Mouse (Mus musculus) heart, embryonic 14.5 days (tissue): ENCODE results near the gene Hspa12a. TPM values are rescaled to one million over a fixed set of nuclear protein-coding genes. Genes with fewer than 3 reads are reported as not detected.
A peak's percentile ranks its signal among the peaks of the same experiment; 100 is the strongest.

Source experiments
- ATAC-seq: fragments of 200-750 bp; cut with Nextera tagmentation; 2 replicates; pipeline ENCODE4 v1.8.0; 2017; ENCODE audit warnings: low read depth, moderate TSS enrichment; ENCODE audit not compliant: insufficient number of reproducible peaks, insufficient read depth, low FRiP score
- H3K27ac ChIP-seq, 2 experiments: fragments of 200-500 bp in 1 of 2; fragments of 300-500 bp in 1 of 2; sonication (generic) in 1 of 2; replicated peaks in 1 of 2; 2 replicates each; pipeline ENCODE4 v1.5.1; 2012 to 2014; ENCODE audit warnings: low read depth in 2 of 2, low read length in 2 of 2, control low read depth in 1 of 2, mild to moderate bottlenecking in 1 of 2, mixed read lengths in 1 of 2; ENCODE audit not compliant: control insufficient read depth in 1 of 2, insufficient read depth in 1 of 2
- H3K27me3 ChIP-seq: fragments of 300-500 bp; sonication (generic); 2 replicates; pipeline ENCODE4 v1.6.1; 2014; ENCODE audit warnings: mild to moderate bottlenecking, low read length, control low read depth; ENCODE audit not compliant: control insufficient read depth, insufficient read depth
- H3K36me3 ChIP-seq: fragments of 300-500 bp; sonication (generic); 2 replicates; pipeline ENCODE4 v1.6.1; 2014; ENCODE audit warnings: mild to moderate bottlenecking, control low read depth, low read length, mixed read lengths; ENCODE audit not compliant: control insufficient read depth, insufficient read depth
- H3K4me1 ChIP-seq, 2 experiments: fragments of 200-500 bp in 1 of 2; fragments of 300-500 bp in 1 of 2; sonication (generic) in 1 of 2; 2 replicates each; pipeline ENCODE4 v1.6.1; 2012 to 2014; ENCODE audit warnings: low read length in 2 of 2, control low read depth in 1 of 2, mixed read lengths in 1 of 2; ENCODE audit not compliant: control insufficient read depth in 2 of 2, insufficient read depth in 2 of 2
- H3K4me2 ChIP-seq: fragments of 300-500 bp; sonication (generic); 2 replicates; pipeline ENCODE4 v1.6.1; 2014; ENCODE audit warnings: mild to moderate bottlenecking, low read length
- H3K4me3 ChIP-seq, 2 experiments: fragments of 200-500 bp in 1 of 2; fragments of 300-500 bp in 1 of 2; sonication (generic) in 1 of 2; 2 replicates each; pipeline ENCODE4 v1.5.1; 2012 to 2014; ENCODE audit warnings: low read length in 2 of 2, mild to moderate bottlenecking in 2 of 2, control low read depth in 1 of 2, low read depth in 1 of 2, moderate library complexity in 1 of 2; ENCODE audit not compliant: control insufficient read depth in 1 of 2, insufficient read depth in 1 of 2
- H3K9ac ChIP-seq: fragments of 300-500 bp; sonication (generic); 2 replicates; pipeline ENCODE4 v1.6.1; 2014; ENCODE audit warnings: mild to moderate bottlenecking, low read length
- H3K9me3 ChIP-seq: fragments of 300-500 bp; sonication (generic); 2 replicates; pipeline ENCODE4 v1.6.1; 2016; ENCODE audit warnings: low read length, control low read depth; ENCODE audit not compliant: control insufficient read depth
- WGBS: fragments of 180-500 bp; shearing (Covaris S2); extraction: QIAGEN DNeasy Blood & Tissue Kit; methylation state at CpG from one replicate; pipeline ENCODE4 v1.1.7; 2014; 5-methylcytosine and 5-hydroxymethylcytosine counted together
- polyA plus RNA-seq: library from polyadenylated mRNA; unstranded; fragments of >200 nt; fragmentation: Nextera tagmentation; extraction: Ambion mirVana; gene quantifications from 2 replicates; pipeline ENCODE4 v1.2.1, GENCODE M21; 2014

The Hspa12a gene
- 8.3 and 8.4 TPM in 2 replicates for polyA plus RNA-seq

- Histone ChIP-seq H3K9ac (peak within 1 kb of the TSS; percentile 81), H3K4me2 (peak within 1 kb of the TSS; percentile 94), H3K27me3 (no peaks in the 10 kb centered on the region), H3K4me3 (peak within 1 kb of the TSS; percentile 64 to 83), H3K4me1 (peaks cover 3 to 10% of the 10 kb centered on the region in 2 experiments; a peak in 3 of 4 replicates), H3K36me3 (no peaks in the 10 kb centered on the region), H3K27ac (peak within 1 kb of the TSS; percentile 73), H3K9me3 (no peaks in the 10 kb centered on the region)
- peak; percentile 97 for ATAC-seq
- under 1% methylated on average over 63 of the region's 65 CpGs for WGBS
Observed at GRCm38 (mm10) chr19:58942841-58943828, at the start of gene Hspa12a, which contains the start of gene Eno4. Gene Hspa12a (minus strand): TSS chr19:58943654. Gene Eno4 (plus strand): TSS chr19:58943425.

GRCm38 (mm10) chr19:58981571-58981970 is 38.1 kb upstream of the Hspa12a start:
- 52% methylated on average over 9 of the region's 9 CpGs for WGBS

GRCm38 (mm10) chr19:58980056-58980440 is 36.6 kb upstream of the Hspa12a start:
- Histone ChIP-seq H3K27ac (no peak overlapping the region), H3K4me2 (peak overlapping the region; percentile 50), H3K9me3 (no peaks in the 10 kb centered on the region), H3K9ac (no peak overlapping the region), H3K36me3 (no peaks in the 10 kb centered on the region), H3K4me3 (peak overlapping the region in 1 of 2 experiments; percentile 22; a peak in 1 of 4 replicates), H3K27me3 (no peaks in the 10 kb centered on the region), H3K4me1 (no peaks in the 10 kb centered on the region; a peak in 1 of 4 replicates)
- no peak for ATAC-seq
- 72% methylated on average over 5 of the region's 5 CpGs for WGBS

More at GRCm38 (mm10) chr19:58981571-58981970, 38.1 kb upstream of the Hspa12a start:
- no peak for ATAC-seq
- H3K4me3 ChIP-seq = no peak overlapping the region
- H3K27ac ChIP-seq = no peak overlapping the region
- no peaks in the 10 kb centered on the region for H3K36me3 ChIP-seq
- H3K9me3 ChIP-seq = no peaks in the 10 kb centered on the region
- H3K27me3 ChIP-seq = no peaks in the 10 kb centered on the region
- H3K9ac ChIP-seq = no peak overlapping the region
- no peak overlapping the region; the same call in 1 of the 2 replicates for H3K4me2 ChIP-seq
- no peaks in the 10 kb centered on the region; a peak in 1 of 4 replicates for H3K4me1 ChIP-seq

GRCm38 (mm10) chr19:58979436-58980055 is 36.1 kb upstream of the Hspa12a start:
- Histone ChIP-seq H3K9ac (no peak overlapping the region), H3K4me1 (no peaks in the 10 kb centered on the region; a peak in 1 of 4 replicates), H3K27ac (no peak overlapping the region), H3K4me3 (peak overlapping the region in 1 of 2 experiments; percentile 22; a peak in 2 of 4 replicates), H3K4me2 (peak overlapping the region; percentile 50), H3K27me3 (no peaks in the 10 kb centered on the region), H3K36me3 (no peaks in the 10 kb centered on the region), H3K9me3 (no peaks in the 10 kb centered on the region)
- 51% methylated on average over 13 of the region's 13 CpGs for WGBS
- no peak for ATAC-seq

GRCm38 (mm10) chr19:58978401-58979171 is 35.1 kb upstream of the Hspa12a start:
- H3K36me3 ChIP-seq = no peaks in the 10 kb centered on the region
- 61% methylated on average over 11 of the region's 11 CpGs for WGBS

GRCm38 (mm10) chr19:58975216-58975863 is 31.9 kb upstream of the Hspa12a start:
- Histone ChIP-seq H3K4me1 (no peaks in the 10 kb centered on the region; a peak in 1 of 4 replicates), H3K9ac (no peak overlapping the region), H3K4me3 (no peak overlapping the region), H3K4me2 (no peak overlapping the region), H3K36me3 (no peaks in the 10 kb centered on the region), H3K27me3 (peaks cover 3% of the 10 kb centered on the region; the same call in 1 of the 2 replicates), H3K27ac (no peak overlapping the region), H3K9me3 (no peaks in the 10 kb centered on the region)
- ATAC-seq = no peak
- WGBS = 74% methylated on average over 11 of the region's 11 CpGs

More at GRCm38 (mm10) chr19:58978401-58979171, 35.1 kb upstream of the Hspa12a start:
- H3K4me1 ChIP-seq = no peaks in the 10 kb centered on the region; a peak in 1 of 4 replicates
- H3K4me2 ChIP-seq = peak overlapping the region; percentile 16; the same call in 1 of the 2 replicates
- H3K4me3 ChIP-seq = no peak overlapping the region
- no peaks in the 10 kb centered on the region for H3K9me3 ChIP-seq
- peak; percentile 64; the same call in 1 of the 2 replicates for ATAC-seq
- no peak overlapping the region for H3K9ac ChIP-seq
- H3K27me3 ChIP-seq = no peaks in the 10 kb centered on the region
- no peak overlapping the region for H3K27ac ChIP-seq
